Comparison of ENCODE assay signal across 7 mouse cellular contexts in the genomic region with DNA sequence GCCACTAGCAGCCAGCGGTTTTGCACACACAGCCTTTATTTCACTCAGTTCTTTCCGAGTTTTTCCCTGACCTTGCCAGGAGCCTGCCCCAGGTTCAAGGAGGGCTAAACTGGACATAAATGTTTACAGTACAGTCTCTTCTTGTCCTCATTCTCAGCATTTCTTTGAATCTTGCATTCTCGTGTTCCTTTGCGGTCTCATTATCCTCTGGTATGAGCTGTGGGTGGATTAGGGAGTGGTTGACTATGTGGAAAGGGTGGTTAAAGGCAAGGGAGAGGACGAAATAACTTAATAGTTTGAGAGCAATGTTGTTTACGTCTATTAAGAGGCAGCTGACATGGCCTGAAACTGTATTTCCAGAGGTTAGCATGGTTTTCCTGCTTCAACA. TPM values are rescaled to one million over a fixed set of nuclear protein-coding genes. Genes with fewer than 3 reads are reported as not detected.
DNase-seq lines count a peak whose midpoint lies in the region; ATAC-seq and TF ChIP-seq lines count a peak whose summit lies in the region.

No protein-coding gene starts in this region.

- H3K36me3 ChIP-seq in thymus, adult 2 months (ENCODE audit: control insufficient read depth, insufficient read depth, low read length), result no peaks in the 10 kb centered on the region
- 0 out of 2 replicates have a peak, but pooled peaks cover 3% of the 10 kb centered on the region for H3K36me3 ChIP-seq in forebrain, embryonic 13.5 days (ENCODE audit: poor library complexity, severe bottlenecking)
- no peaks in the 10 kb centered on the region for H3K36me3 ChIP-seq in liver, embryonic 15.5 days (replicated peaks)

- peak overlapping the region; percentile 58 for H3K4me3 ChIP-seq in thymus, adult 2 months (ENCODE audit: control insufficient read depth, insufficient read depth, low read length)
- peak overlapping the region; percentile 70 for H3K4me3 ChIP-seq in forebrain, embryonic 13.5 days
- H3K4me3 ChIP-seq in liver, embryonic 15.5 days (replicated peaks), result peak overlapping the region; percentile 71

- H3K4me2 ChIP-seq in forebrain, embryonic 13.5 days, result peak overlapping the region; percentile 74
- H3K4me2 ChIP-seq in liver, embryonic 15.5 days, result peak overlapping the region; percentile 98

- H3K27me3 ChIP-seq in thymus, adult 2 months (ENCODE audit: control insufficient read depth, insufficient read depth, low read length), result no peaks in the 10 kb centered on the region
- no peaks in the 10 kb centered on the region for H3K27me3 ChIP-seq in forebrain, embryonic 13.5 days
- peaks cover 19% of the 10 kb centered on the region; the same call in 1 of the 2 replicates for H3K27me3 ChIP-seq in liver, embryonic 15.5 days

- intact Hi-C loops in left cerebral cortex, postnatal 14 days (cut with DNase I), result no loop called here

- ATAC-seq in forebrain, embryonic 13.5 days, result 0 out of 2 replicates have a peak, but pooled peaks have one; percentile 0
- no peak for ATAC-seq in liver, embryonic 15.5 days (ENCODE audit: insufficient read depth)

- 2% methylated on average over 6 of the region's 6 CpGs for WGBS in thymus, adult 2 months
- 2% methylated on average over 6 of the region's 6 CpGs for WGBS in forebrain, embryonic 13.5 days
- 4% methylated on average over 6 of the region's 6 CpGs for WGBS in liver, embryonic 15.5 days (ENCODE audit: insufficient replicate concordance)

- DNase-seq in thymus, adult 2 months, result no peak
- DNase-seq in thymus, postnatal 36 days, result no peak
- DNase-seq in layer of hippocampus, adult 18-20 months (ENCODE audit: low spot score in 2 of 2), result no peak
- DNase-seq in thymus, postnatal 14 days, result no peak
- DNase-seq in left cerebral cortex, postnatal 14 days (ENCODE audit: low spot score in 2 of 2), result no peak

- no peaks in the 10 kb centered on the region for H3K9me3 ChIP-seq in forebrain, embryonic 13.5 days (replicated peaks)
- H3K9me3 ChIP-seq in liver, embryonic 15.5 days (replicated peaks), result no peaks in the 10 kb centered on the region

- TF ChIP-seq CTCF in thymus, adult 2 months (IDR thresholded peaks at IDR 0.05; ENCODE audit: borderline replicate concordance, control insufficient read depth, extremely low read depth, insufficient read depth, low read length, poor library complexity), result no peak

- peaks cover 5% of the 10 kb centered on the region; the same call in 1 of the 2 replicates for H3K4me1 ChIP-seq in thymus, adult 2 months (replicated peaks; ENCODE audit: control insufficient read depth, insufficient read depth, low read length)
- H3K4me1 ChIP-seq in forebrain, embryonic 13.5 days, result peaks cover 37% of the 10 kb centered on the region
- peaks cover 27% of the 10 kb centered on the region for H3K4me1 ChIP-seq in liver, embryonic 15.5 days (replicated peaks)

- H3K27ac ChIP-seq in thymus, adult 2 months (ENCODE audit: control insufficient read depth, insufficient read depth, low read length), result no peak overlapping the region
- H3K27ac ChIP-seq in forebrain, embryonic 13.5 days, result peak overlapping the region; percentile 83
- peak overlapping the region; percentile 69 for H3K27ac ChIP-seq in liver, embryonic 15.5 days (replicated peaks)

- TF ChIP-seq POLR2A in thymus, adult 2 months (IDR thresholded peaks at IDR 0.05; ENCODE audit: control insufficient read depth, extremely low read depth, insufficient read depth, low read length, poor library complexity), result no peak

- H3K9ac ChIP-seq in forebrain, embryonic 13.5 days, result peak overlapping the region; percentile 78
- H3K9ac ChIP-seq in liver, embryonic 15.5 days, result peak overlapping the region; percentile 48

RNA-seq across cellular contexts. Expression of gene Ehbp1, which starts 54.6 kb away (rescaled TPM):
- polyA plus RNA-seq in thymus, adult 2 months (2012; rRNA removed), result 0.48 and 0.75 TPM in 2 replicates
- 14.6 and 17.8 TPM in 2 replicates for polyA plus RNA-seq in forebrain, embryonic 13.5 days (2015; fragmentation: Nextera tagmentation; extraction: Ambion mirVana)
- polyA plus RNA-seq in liver, embryonic 15.5 days (2015; fragmentation: Nextera tagmentation; extraction: Ambion mirVana), result 2.3 and 2.5 TPM in 2 replicates
- 10 to 100 TPM; 42.8 to 45.5 TPM for total RNA-seq in layer of hippocampus, adult 18-20 months (2021)
- total RNA-seq in left cerebral cortex, postnatal 14 days (2021), result 10 to 100 TPM; 57.0 to 58.0 TPM
